Mouse (Mus musculus) small intestine, adult 2 months (tissue): ENCODE results near the gene Gm11172. TPM values are rescaled to one million over a fixed set of nuclear protein-coding genes. Genes with fewer than 3 reads are reported as not detected.

Experiments used
- H3K27ac ChIP-seq: fragments of 200-500 bp; 2 replicates; pipeline ENCODE4 v1.5.1; 2012; ENCODE audit warnings: low read depth, low read length, control low read depth, inconsistent platforms; ENCODE audit not compliant: insufficient read depth
- H3K27me3 ChIP-seq: fragments of 200-500 bp; 2 replicates; pipeline ENCODE4 v1.6.1; 2012; ENCODE audit warnings: mild to moderate bottlenecking, moderate library complexity, low read length, inconsistent platforms; ENCODE audit not compliant: control insufficient read depth, insufficient read depth
- H3K36me3 ChIP-seq: fragments of 200-500 bp; 2 replicates; pipeline ENCODE4 v1.6.1; 2012; ENCODE audit warnings: mild to moderate bottlenecking, low read length, control low read depth, inconsistent platforms; ENCODE audit not compliant: control insufficient read depth, insufficient read depth
- H3K4me1 ChIP-seq: fragments of 200-500 bp; 2 replicates; pipeline ENCODE4 v1.6.1; 2012; ENCODE audit warnings: low read length, inconsistent platforms, mixed read lengths; ENCODE audit not compliant: control insufficient read depth, insufficient read depth, insufficient read length
- H3K4me3 ChIP-seq: fragments of 200-500 bp; 2 replicates; pipeline ENCODE4 v1.5.1; 2012; ENCODE audit warnings: low read depth, mild to moderate bottlenecking, control low read depth, inconsistent platforms, low read length, moderate library complexity
- CTCF ChIP-seq: fragments of 200-500 bp; IDR thresholded peaks from 2 replicates; pipeline ENCODE4 v1.5.1; 2012; ENCODE audit warnings: low read depth, mild to moderate bottlenecking, control low read depth, inconsistent platforms, low read length, moderate library complexity, mixed read lengths; ENCODE audit not compliant: insufficient replicate concordance, insufficient read length; ENCODE audit errors: extremely low read depth
- POLR2A ChIP-seq: fragments of 200-500 bp; IDR thresholded peaks from 2 replicates; pipeline ENCODE4 v1.6.1; 2012; ENCODE audit warnings: low read depth, mild to moderate bottlenecking, control low read depth, inconsistent platforms, low read length, moderate library complexity
- WGBS: fragments of 180-500 bp; shearing (Covaris S2); methylation state at CpG from one replicate; pipeline ENCODE4 v1.1.7; 2018; 5-methylcytosine and 5-hydroxymethylcytosine counted together
- polyA plus RNA-seq: library from polyadenylated mRNA; depleted of rRNA; stranded (reverse); fragments of >200 nt; gene quantifications from 2 replicates; pipeline ENCODE4 v1.2.3, GENCODE M21; 2012

Gm11172 gene
- polyA plus RNA-seq, 1 experiment, result not detected

DNA sequence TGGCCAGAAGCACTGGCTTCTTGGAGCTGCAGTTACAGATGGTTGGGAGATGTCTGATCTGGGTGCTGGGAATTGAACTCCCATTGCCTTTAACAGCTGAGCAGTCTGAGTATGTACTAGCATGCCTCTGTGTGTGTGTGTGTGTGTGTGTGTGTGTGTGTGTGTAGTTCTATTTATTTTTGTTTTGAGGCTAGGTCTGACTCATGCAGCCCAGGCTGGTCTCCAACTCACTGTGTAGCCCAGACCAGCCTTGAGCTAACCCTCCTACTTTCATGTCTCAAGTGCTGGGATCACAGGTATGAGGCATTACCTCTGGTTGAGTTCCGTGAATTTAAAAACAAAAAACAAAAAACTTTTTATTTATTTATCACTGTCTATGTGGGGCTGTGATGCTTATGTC lies 11.8 kb downstream of the Gm11172 start:
- 91% methylated on average over 1 of the region's 1 CpGs for WGBS
- no peaks in the 10 kb centered on the region for H3K27me3 ChIP-seq
- H3K4me3 ChIP-seq, result no peak overlapping the region
- peaks cover 23% of the 10 kb centered on the region for H3K4me1 ChIP-seq
- TF ChIP-seq CTCF (no peak), POLR2A (no peak)
- no peak overlapping the region for H3K27ac ChIP-seq
- H3K36me3 ChIP-seq, result no peaks in the 10 kb centered on the region

DNA sequence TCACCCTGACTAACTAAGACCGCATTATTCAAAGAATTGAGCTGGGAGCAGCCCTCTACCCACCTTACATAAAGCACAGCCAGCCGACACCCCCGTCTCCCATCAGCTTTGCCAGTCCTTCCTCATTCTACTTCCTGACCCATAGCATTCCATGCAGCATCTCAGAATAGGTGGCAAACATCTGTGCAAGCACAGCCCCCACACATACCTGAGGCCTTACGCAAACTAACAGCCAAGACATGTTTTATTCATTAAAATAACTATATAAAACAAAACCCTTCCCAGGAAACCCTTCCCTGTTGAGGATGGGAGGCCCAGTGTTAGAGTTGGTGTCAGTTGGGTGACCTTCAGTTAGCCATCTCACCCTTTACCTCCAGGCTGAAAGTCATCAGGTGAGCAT lies 13.1 kb downstream of the Gm11172 start:
- Histone ChIP-seq H3K36me3 (no peaks in the 10 kb centered on the region), H3K4me3 (no peak overlapping the region), H3K27me3 (no peaks in the 10 kb centered on the region), H3K4me1 (peaks cover 23% of the 10 kb centered on the region), H3K27ac (no peak overlapping the region)
- TF ChIP-seq CTCF (no peak), POLR2A (no peak)
- 95% methylated on average over 4 of the region's 4 CpGs for WGBS

DNA sequence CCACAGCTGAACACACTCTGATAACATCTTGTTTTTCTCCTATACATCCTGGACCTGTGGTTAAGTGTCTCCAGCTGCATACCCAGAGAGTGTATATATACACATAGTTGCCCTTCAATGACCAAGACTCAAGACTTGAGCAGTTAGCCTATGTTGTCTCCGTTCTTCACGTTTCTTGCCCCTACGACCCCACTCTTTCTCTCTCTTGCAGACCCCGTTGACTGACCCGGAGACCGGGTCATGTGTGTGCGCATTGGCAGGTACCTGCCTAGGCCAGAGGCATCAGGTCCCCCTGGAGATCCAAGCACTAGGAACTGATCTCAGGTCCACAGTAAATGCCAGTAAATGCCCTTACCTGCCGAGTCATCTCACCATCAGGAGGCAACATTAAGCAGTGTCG lies 14.6 kb downstream of the Gm11172 start:
- TF ChIP-seq POLR2A (no peak), CTCF (no peak)
- H3K4me1 ChIP-seq, result peaks cover 20% of the 10 kb centered on the region
- 93% methylated on average over 9 of the region's 9 CpGs for WGBS
- no peak overlapping the region for H3K27ac ChIP-seq
- no peaks in the 10 kb centered on the region for H3K36me3 ChIP-seq
- no peak overlapping the region for H3K4me3 ChIP-seq
- no peaks in the 10 kb centered on the region for H3K27me3 ChIP-seq

DNA sequence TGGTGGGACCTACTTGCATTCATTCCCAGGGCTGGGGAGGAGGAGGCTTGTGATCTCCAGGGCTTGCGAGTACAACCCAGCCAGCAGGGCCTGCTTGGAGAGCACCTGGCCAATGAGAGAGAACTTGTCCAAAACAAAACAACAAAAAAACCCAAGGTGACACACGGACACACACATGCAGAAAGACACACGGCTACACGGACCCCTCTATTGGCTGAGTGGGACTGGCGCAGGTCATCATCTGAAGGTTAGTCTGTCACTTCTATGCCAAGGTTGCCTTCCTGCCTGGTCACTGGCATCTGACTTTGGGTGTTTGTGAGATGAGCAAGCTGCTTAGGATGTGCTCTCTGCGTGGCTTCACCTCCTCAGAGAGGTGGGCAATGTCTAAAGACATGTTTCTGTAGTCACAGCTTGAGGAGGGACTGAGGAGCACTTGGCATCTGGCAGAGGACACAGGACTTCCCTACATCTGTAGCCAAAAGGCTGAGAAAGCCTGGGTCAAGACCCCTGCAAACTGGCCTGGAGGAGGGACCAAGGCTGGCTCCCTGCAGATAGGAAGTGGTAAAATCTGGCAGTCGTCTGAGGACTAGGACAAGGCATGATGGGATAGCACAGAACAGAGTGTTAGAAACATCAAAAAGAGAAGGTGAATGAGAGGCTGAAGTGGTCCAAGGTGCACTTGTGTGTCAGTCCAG lies 15.2 kb downstream of the Gm11172 start:
- Histone ChIP-seq H3K27me3 (no peaks in the 10 kb centered on the region), H3K36me3 (no peaks in the 10 kb centered on the region), H3K27ac (no peak overlapping the region), H3K4me1 (peaks cover 20% of the 10 kb centered on the region), H3K4me3 (no peak overlapping the region)
- no peak for TF ChIP-seq POLR2A
- TF ChIP-seq CTCF, result no peak
- WGBS, result 84% methylated on average over 7 of the region's 7 CpGs

DNA sequence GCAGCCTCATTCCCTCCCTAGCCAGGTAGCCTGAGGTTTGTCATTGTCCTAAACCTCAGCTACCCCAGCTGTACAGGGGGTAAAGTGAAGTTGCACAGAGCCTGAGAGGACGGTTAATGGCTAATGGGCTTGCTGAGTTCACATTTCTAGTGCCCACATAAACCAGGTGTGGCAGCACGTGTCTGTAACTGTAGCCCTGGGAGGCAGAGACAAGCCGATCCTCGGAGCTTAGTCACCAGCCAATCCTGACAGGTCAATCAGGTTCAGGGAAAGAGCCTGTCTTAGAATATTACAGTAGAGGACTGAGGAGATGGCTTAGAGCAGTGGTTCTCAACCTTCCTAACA lies 15.7 kb downstream of the Gm11172 start:
- TF ChIP-seq CTCF, result no peak
- TF ChIP-seq POLR2A, result no peak
- Histone ChIP-seq H3K36me3 (no peaks in the 10 kb centered on the region), H3K4me3 (no peak overlapping the region), H3K27me3 (no peaks in the 10 kb centered on the region), H3K27ac (no peak overlapping the region), H3K4me1 (peaks cover 18% of the 10 kb centered on the region)
- WGBS, result 32% methylated on average over 4 of the region's 4 CpGs

DNA sequence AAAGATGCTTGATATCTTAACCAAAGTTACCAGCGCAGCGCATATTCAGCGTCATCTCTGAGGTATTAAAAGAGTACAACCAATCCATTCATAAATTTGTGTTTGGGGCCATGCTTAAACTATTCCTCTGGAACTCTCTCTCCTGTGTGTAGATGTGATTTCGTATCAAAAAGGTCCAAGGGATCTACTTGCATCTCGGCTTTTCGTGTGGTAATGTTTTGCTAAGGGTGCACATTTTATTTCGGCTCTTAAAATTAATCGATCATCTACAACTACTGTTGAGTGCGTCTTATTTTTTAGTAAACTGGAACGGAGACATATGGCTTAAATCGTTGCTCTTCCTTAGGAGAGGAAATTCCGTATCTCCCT lies 21.8 kb downstream of the Gm11172 start:
- Histone ChIP-seq H3K4me1 (peaks cover 20% of the 10 kb centered on the region; the same call in 1 of the 2 replicates), H3K27me3 (no peaks in the 10 kb centered on the region), H3K4me3 (peak overlapping the region; percentile 70), H3K27ac (no peak overlapping the region), H3K36me3 (no peaks in the 10 kb centered on the region)
- under 1% methylated on average over 12 of the region's 12 CpGs for WGBS
- TF ChIP-seq CTCF, result no peak
- no peak for TF ChIP-seq POLR2A

GRCm38 (mm10) chr16:10834911-10835587 lies 22.3 kb downstream of the Gm11172 start, which contains the start of gene Rmi2:
TSS of gene Rmi2 (plus strand) at chr16:10835059.
- WGBS, result 2% methylated on average over 61 of the region's 69 CpGs
- no peaks in the 10 kb centered on the region for H3K27me3 ChIP-seq
- no peaks in the 10 kb centered on the region for H3K36me3 ChIP-seq
- H3K4me3 ChIP-seq, result peak within 1 kb of the TSS; percentile 70
- peak within 1 kb of the TSS; percentile 15; the same call in 1 of the 2 replicates for H3K27ac ChIP-seq
- no peak; the same call in 1 of the 2 replicates for TF ChIP-seq POLR2A
- TF ChIP-seq CTCF, result no peak
- peaks cover 20% of the 10 kb centered on the region; the same call in 1 of the 2 replicates for H3K4me1 ChIP-seq
